Mouse (Mus musculus) midbrain, embryonic 11.5 days (tissue): Measurements from ENCODE around the gene Klc4. TPM values are rescaled to one million over a fixed set of nuclear protein-coding genes. Genes with fewer than 3 reads are reported as not detected.

Experiments used
- ATAC-seq: fragments of 200-750 bp; cut with Nextera tagmentation; 2 replicates; pipeline ENCODE4 v1.8.0; 2017; ENCODE audit warnings: moderate TSS enrichment, moderate library complexity; ENCODE audit not compliant: low FRiP score
- DNase-seq: peaks from one replicate; pipeline ENCODE4 v3.0.0; 2015; ENCODE audit warnings: low spot score; ENCODE audit errors: missing footprints
- H3K27ac ChIP-seq: fragments of 300-500 bp; sonication (generic); 2 replicates; pipeline ENCODE4 v1.5.1; 2014; ENCODE audit warnings: low read depth, low read length
- H3K27me3 ChIP-seq: fragments of 300-500 bp; sonication (generic); 2 replicates; pipeline ENCODE4 v1.6.1; 2014; ENCODE audit warnings: mild to moderate bottlenecking, low read length, moderate library complexity, mixed read lengths; ENCODE audit not compliant: control insufficient read depth, insufficient read depth
- H3K36me3 ChIP-seq: fragments of 300-500 bp; sonication (generic); 2 replicates; pipeline ENCODE4 v1.6.1; 2014; ENCODE audit warnings: mild to moderate bottlenecking, low read length, moderate library complexity, mixed read lengths; ENCODE audit not compliant: control insufficient read depth, insufficient read depth
- H3K4me1 ChIP-seq: fragments of 300-500 bp; sonication (generic); 2 replicates; pipeline ENCODE4 v1.6.1; 2014; ENCODE audit warnings: low read length; ENCODE audit not compliant: control insufficient read depth, insufficient read depth
- H3K4me2 ChIP-seq: fragments of 300-500 bp; sonication (generic); 2 replicates; pipeline ENCODE4 v1.6.1; 2014; ENCODE audit warnings: mild to moderate bottlenecking, moderate library complexity
- H3K4me3 ChIP-seq: fragments of 300-500 bp; sonication (generic); 2 replicates; pipeline ENCODE4 v1.5.1; 2014; ENCODE audit warnings: low read depth, low read length
- H3K9ac ChIP-seq: fragments of 300-500 bp; sonication (generic); 2 replicates; pipeline ENCODE4 v1.6.1; 2014; ENCODE audit warnings: low read length
- H3K9me3 ChIP-seq: fragments of 300-500 bp; sonication (generic); 2 replicates; pipeline ENCODE4 v1.6.1; 2016; ENCODE audit warnings: low read length; ENCODE audit not compliant: control insufficient read depth
- WGBS: fragments of 180-500 bp; shearing (Covaris S2); extraction: QIAGEN DNeasy Blood & Tissue Kit; methylation state at CpG from one replicate; pipeline ENCODE4 v1.1.7; 2014; 5-methylcytosine and 5-hydroxymethylcytosine counted together
- polyA plus RNA-seq: library from polyadenylated mRNA; unstranded; fragments of >200 nt; fragmentation: Nextera tagmentation; extraction: Ambion mirVana; gene quantifications from 2 replicates; pipeline ENCODE4 v1.2.1, GENCODE M21; 2014

The Klc4 gene
- polyA plus RNA-seq, 1 experiment from 2014 or later = 29.8 TPM

GRCm38 (mm10) chr17:46590439-46590838 lies 55.4 kb downstream of the Klc4 start:
- Histone ChIP-seq H3K27me3 (no peaks in the 10 kb centered on the region), H3K27ac (no peak overlapping the region), H3K36me3 (peaks cover 6% of the 10 kb centered on the region), H3K9me3 (no peaks in the 10 kb centered on the region), H3K9ac (no peak overlapping the region), H3K4me3 (no peak overlapping the region), H3K4me2 (no peak overlapping the region), H3K4me1 (peaks cover 2% of the 10 kb centered on the region; the same call in 1 of the 2 replicates)
- no peak for DNase-seq
- 89% methylated on average over 7 of the region's 7 CpGs for WGBS
- no peak for ATAC-seq

GRCm38 (mm10) chr17:46589635-46590314 lies 56.0 kb downstream of the Klc4 start:
- 94% methylated on average over 16 of the region's 16 CpGs for WGBS
- Histone ChIP-seq H3K36me3 (peaks cover 6% of the 10 kb centered on the region), H3K4me3 (no peak overlapping the region), H3K27me3 (no peaks in the 10 kb centered on the region), H3K4me1 (no peaks in the 10 kb centered on the region), H3K27ac (no peak overlapping the region), H3K9ac (no peak overlapping the region), H3K9me3 (no peaks in the 10 kb centered on the region), H3K4me2 (no peak overlapping the region)
- ATAC-seq = no peak
- DNase-seq = no peak

DNA sequence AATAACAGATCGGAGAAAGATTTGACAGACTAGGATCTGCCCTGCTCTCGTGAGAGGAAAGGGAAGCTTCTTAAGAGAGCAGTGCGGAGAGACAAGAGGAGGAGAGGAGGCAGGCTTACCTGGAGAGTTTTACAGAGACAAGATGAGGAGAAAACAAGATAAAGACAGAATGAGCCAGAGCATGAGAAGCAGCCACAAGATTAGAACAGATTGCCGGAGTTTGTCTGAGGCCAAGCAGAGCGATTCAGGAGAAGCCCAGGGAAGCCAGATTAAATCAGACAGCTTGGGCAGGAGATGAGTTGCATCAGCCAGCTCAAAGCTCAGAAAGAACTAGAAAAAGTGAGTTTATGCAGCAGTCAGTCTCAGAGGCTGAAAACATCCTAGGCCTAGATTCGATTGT lies 56.9 kb downstream of the Klc4 start:
- peaks cover 6% of the 10 kb centered on the region for H3K36me3 ChIP-seq
- DNase-seq (no peak), ATAC-seq (no peak)
- no peaks in the 10 kb centered on the region for H3K27me3 ChIP-seq
- no peaks in the 10 kb centered on the region for H3K9me3 ChIP-seq
- 94% methylated on average over 6 of the region's 6 CpGs for WGBS
- H3K4me3 ChIP-seq = no peak overlapping the region
- no peak overlapping the region for H3K9ac ChIP-seq
- no peak overlapping the region for H3K27ac ChIP-seq
- no peak overlapping the region for H3K4me2 ChIP-seq
- no peaks in the 10 kb centered on the region for H3K4me1 ChIP-seq

DNA sequence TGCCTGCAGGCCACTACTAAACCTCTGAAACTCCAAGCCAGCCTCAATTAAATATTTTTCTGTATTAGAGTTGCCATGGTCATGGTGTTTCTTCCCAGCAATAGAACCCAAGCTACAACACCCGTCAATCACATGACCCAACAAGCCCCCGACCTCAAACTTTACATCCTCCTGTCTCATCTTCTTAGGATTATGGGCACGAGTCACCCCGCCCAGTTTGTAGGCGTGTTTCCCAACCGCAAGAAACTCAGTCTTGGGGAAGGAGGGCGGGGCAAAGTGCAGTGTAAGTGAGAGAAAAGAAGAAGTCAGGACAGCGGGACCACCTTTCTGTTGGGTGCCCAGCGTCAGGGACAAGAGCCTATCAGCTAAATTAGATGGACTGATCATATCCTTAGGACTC lies 57.6 kb downstream of the Klc4 start:
- WGBS = 87% methylated on average over 9 of the region's 9 CpGs
- Histone ChIP-seq H3K9ac (no peak overlapping the region), H3K36me3 (peaks cover 6% of the 10 kb centered on the region), H3K4me3 (no peak overlapping the region), H3K27ac (no peak overlapping the region), H3K4me1 (no peaks in the 10 kb centered on the region), H3K27me3 (no peaks in the 10 kb centered on the region), H3K4me2 (no peak overlapping the region), H3K9me3 (no peaks in the 10 kb centered on the region)
- DNase-seq = no peak
- ATAC-seq = no peak

DNA sequence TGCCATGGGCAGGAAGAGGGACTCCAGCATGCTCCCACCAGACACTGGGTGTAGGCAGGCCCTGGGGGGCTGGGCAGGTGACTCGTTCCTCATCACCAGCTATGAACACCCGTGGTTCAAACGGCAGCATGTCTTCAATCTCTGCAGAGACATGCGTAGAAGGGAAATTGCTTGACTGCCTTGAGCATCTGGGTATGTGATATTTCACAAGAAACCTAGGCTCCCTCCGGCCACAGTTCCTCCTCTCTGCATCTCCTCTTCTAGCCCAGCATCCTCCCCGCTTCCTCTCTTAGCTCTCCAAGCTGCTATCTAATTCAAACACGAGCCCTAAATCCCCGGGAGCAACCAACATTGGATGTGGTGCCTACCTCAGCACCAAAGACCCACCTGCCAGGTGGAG lies 59.5 kb downstream of the Klc4 start:
- no peaks in the 10 kb centered on the region for H3K9me3 ChIP-seq
- no peak overlapping the region for H3K4me2 ChIP-seq
- H3K36me3 ChIP-seq = peaks cover 6% of the 10 kb centered on the region
- H3K27me3 ChIP-seq = no peaks in the 10 kb centered on the region
- H3K27ac ChIP-seq = no peak overlapping the region
- DNase-seq (no peak), ATAC-seq (no peak)
- WGBS = 96% methylated on average over 8 of the region's 8 CpGs
- no peak overlapping the region for H3K9ac ChIP-seq
- H3K4me3 ChIP-seq = no peak overlapping the region
- H3K4me1 ChIP-seq = no peaks in the 10 kb centered on the region

Other genes starting within 250 kb of the Klc4 start
- 0.55 and 0.85 TPM in 2 replicates for gene Crip3, start 217.1 kb downstream of the Klc4 start, polyA plus RNA-seq
- gene Slc22a7, start 207.6 kb downstream of the Klc4 start, polyA plus RNA-seq = not detected in 2 replicates
- gene Ttbk1, start 158.3 kb downstream of the Klc4 start, polyA plus RNA-seq = 2.1 and 2.6 TPM in 2 replicates
- gene Dnph1, start 149.3 kb downstream of the Klc4 start, polyA plus RNA-seq = 71.7 and 77.2 TPM in 2 replicates
- 2.6 and 4.1 TPM in 2 replicates for gene Cul9, start 99.6 kb downstream of the Klc4 start, polyA plus RNA-seq
- 3.6 and 6.0 TPM in 2 replicates for gene Srf, start 89.8 kb downstream of the Klc4 start, polyA plus RNA-seq
- 16.7 and 19.5 TPM in 2 replicates for gene Ptk7, start 16.5 kb downstream of the Klc4 start, polyA plus RNA-seq
- 97.8 and 100 TPM in 2 replicates for gene Mrpl2, start 207 bp upstream of the Klc4 start, polyA plus RNA-seq
- 26.2 and 26.8 TPM in 2 replicates for gene Cul7, start 4.3 kb upstream of the Klc4 start, polyA plus RNA-seq
- gene Rrp36, start 28.3 kb upstream of the Klc4 start, polyA plus RNA-seq = 53.4 and 60.0 TPM in 2 replicates
- 185 and 192 TPM in 2 replicates for gene Mea1, start 32.8 kb upstream of the Klc4 start, polyA plus RNA-seq
- gene Klhdc3, start 34.9 kb upstream of the Klc4 start, polyA plus RNA-seq = 103 and 109 TPM in 2 replicates
- gene Ppp2r5d, start 59.1 kb upstream of the Klc4 start, polyA plus RNA-seq = 106 and 110 TPM in 2 replicates
- gene Pex6, start 65.4 kb upstream of the Klc4 start, polyA plus RNA-seq = 12.8 and 16.5 TPM in 2 replicates
- gene Gnmt, start 83.1 kb upstream of the Klc4 start, polyA plus RNA-seq = 0.37 and 0.82 TPM in 2 replicates
- gene Cnpy3, start 106.2 kb upstream of the Klc4 start, polyA plus RNA-seq = 49.8 and 56.3 TPM in 2 replicates
- gene Ptcra, start 117.7 kb upstream of the Klc4 start, polyA plus RNA-seq = 0.48 and 0.70 TPM in 2 replicates
- gene 2310039H08Rik, start 126.6 kb upstream of the Klc4 start, polyA plus RNA-seq = 55.0 and 57.9 TPM in 2 replicates
- gene Rpl7l1, start 136.7 kb upstream of the Klc4 start, polyA plus RNA-seq = 170 and 179 TPM in 2 replicates
- 5.8 and 6.4 TPM in 2 replicates for gene Bicral, start 212.5 kb upstream of the Klc4 start, polyA plus RNA-seq
- gene Tbcc, start 244.7 kb upstream of the Klc4 start, polyA plus RNA-seq = 72.7 and 76.2 TPM in 2 replicates